23 mouse cellular contexts compared by ENCODE assay signal in the genomic region with DNA sequence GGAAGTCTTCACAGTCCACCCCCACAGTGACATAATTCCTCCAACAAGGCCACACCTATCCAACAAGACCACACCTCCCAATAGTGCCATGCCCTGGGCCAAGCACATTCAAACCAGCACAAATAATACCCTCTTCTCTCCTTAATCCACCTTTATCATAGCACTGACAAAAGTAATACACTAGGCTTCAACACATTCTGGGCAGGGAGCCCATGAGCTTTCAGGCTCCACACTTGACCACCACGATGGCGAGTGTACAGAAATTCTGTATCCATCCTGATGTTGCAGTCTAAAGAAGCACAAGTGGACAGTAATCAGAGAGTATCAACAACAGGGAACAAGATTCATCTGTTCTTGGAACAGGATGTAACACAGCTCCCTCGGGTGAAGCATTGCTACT. TPM values are rescaled to one million over a fixed set of nuclear protein-coding genes. Genes with fewer than 3 reads are reported as not detected.
DNase-seq lines count a peak whose midpoint lies in the region; ATAC-seq and TF ChIP-seq lines count a peak whose summit lies in the region.
"Had no signal": no experiment of that assay in that cellular context is flagged by ENCODE, and none has a peak within 500 bp of the region (broad histone marks: within the 10 kb centered on the region; RNA-seq: fewer than 3 reads in every experiment).

No protein-coding gene starts in this region.

- H3K36me3 ChIP-seq in forebrain, postnatal 0 days (ENCODE audit: insufficient read depth): no peaks in the 10 kb centered on the region
- H3K36me3 ChIP-seq in forebrain, embryonic 13.5 days (ENCODE audit: poor library complexity, severe bottlenecking): no peaks in the 10 kb centered on the region
- H3K36me3 ChIP-seq in MEL (ENCODE audit: control insufficient read depth in 1 of 2, insufficient read depth in 2 of 2, low read length in 2 of 2): peaks cover 0 to 3% of the 10 kb centered on the region in 2 experiments; a peak in 2 of 4 replicates
- no peaks in the 10 kb centered on the region for H3K36me3 ChIP-seq in hindbrain, embryonic 12.5 days
- H3K36me3 ChIP-seq: embryonic facial prominence, embryonic 12.5 days; G1E; heart, embryonic 15.5 days; intestine, embryonic 15.5 days had no signal

- TF ChIP-seq EP300 in MEL (IDR thresholded peaks at IDR 0.05; ENCODE audit: low read depth in 1 of 2, low read length in 2 of 2): no peak

- TF ChIP-seq RAD21 in MEL (IDR thresholded peaks at IDR 0.05; ENCODE audit: low read depth, low read length): no peak

- H3K4me3 ChIP-seq in forebrain, postnatal 0 days (ENCODE audit: low read depth, low read length): no peak overlapping the region
- H3K4me3 ChIP-seq in forebrain, embryonic 13.5 days: no peak overlapping the region
- H3K4me3 ChIP-seq in left cerebral cortex, adult 2 months: no peak overlapping the region
- no peak overlapping the region for H3K4me3 ChIP-seq in MEL (ENCODE audit: control insufficient read depth in 1 of 2, insufficient read depth in 1 of 2, low read depth in 2 of 2, low read length in 2 of 2)
- H3K4me3 ChIP-seq in hindbrain, embryonic 12.5 days: no peak overlapping the region
- H3K4me3 ChIP-seq: embryonic facial prominence, embryonic 12.5 days; heart, embryonic 15.5 days; intestine, embryonic 15.5 days had no signal

- no peaks in the 10 kb centered on the region for H3K79me2 ChIP-seq in MEL (ENCODE audit: control insufficient read depth, insufficient read depth, low read length, poor library complexity)

- no peak overlapping the region for H3K9ac ChIP-seq in forebrain, postnatal 0 days
- no peak overlapping the region for H3K9ac ChIP-seq in forebrain, embryonic 13.5 days
- H3K9ac ChIP-seq in MEL (ENCODE audit: control insufficient read depth, low read depth, low read length, poor library complexity, severe bottlenecking): no peak overlapping the region
- no peak overlapping the region for H3K9ac ChIP-seq in hindbrain, embryonic 12.5 days
- H3K9ac ChIP-seq: embryonic facial prominence, embryonic 12.5 days; heart, embryonic 15.5 days; hindbrain, embryonic 14.5 days; intestine, embryonic 15.5 days had no signal

- H3K9me3 ChIP-seq in forebrain, postnatal 0 days (ENCODE audit: low read length): no peaks in the 10 kb centered on the region
- no peaks in the 10 kb centered on the region for H3K9me3 ChIP-seq in forebrain, embryonic 13.5 days (replicated peaks)
- no peaks in the 10 kb centered on the region for H3K9me3 ChIP-seq in MEL (replicated peaks; ENCODE audit: insufficient read depth, low read length)
- no peaks in the 10 kb centered on the region for H3K9me3 ChIP-seq in hindbrain, embryonic 12.5 days (replicated peaks)
- H3K9me3 ChIP-seq: embryonic facial prominence, embryonic 12.5 days; heart, embryonic 15.5 days; intestine, embryonic 15.5 days had no signal

- intact Hi-C loops in left cerebral cortex, adult 2 months (cut with DNase I): loop anchor here (5.0 to 10.0 kb wide), 2 partner anchors 224 to 917 kb away; no protein-coding TSS in a partner anchor
- intact Hi-C loops in left cerebral cortex, postnatal 25 days (cut with DNase I): loop anchor here (2.0 to 5.0 kb wide), 2 partner anchors 169 to 485 kb away; no protein-coding TSS in a partner anchor

- TF ChIP-seq CTCF in forebrain, postnatal 0 days (IDR thresholded peaks at IDR 0.05; ENCODE audit: low read depth): no peak
- no peak for TF ChIP-seq CTCF in left cerebral cortex, adult 2 months (IDR thresholded peaks at IDR 0.05)
- no peak for TF ChIP-seq CTCF in MEL (IDR thresholded peaks at IDR 0.05 in 2 of 3, conservative IDR thresholded peaks at IDR 0.05 in 1 of 3; ENCODE audit: control insufficient read depth in 1 of 3, insufficient read depth in 1 of 3, low read depth in 2 of 3, low read length in 3 of 3, poor library complexity in 1 of 3, severe bottlenecking in 1 of 3)

- no peak for ATAC-seq in forebrain, postnatal 0 days
- no peak for ATAC-seq in forebrain, embryonic 13.5 days
- ATAC-seq in hindbrain, embryonic 12.5 days (ENCODE audit: low FRiP score): no peak
- ATAC-seq: activated CD4-positive, CD25-positive, alpha-beta regulatory T cell, adult 4 months; CD4-positive, CD25-positive, alpha-beta regulatory T cell, adult 4 months; forebrain, embryonic 14.5 days; intestine, embryonic 15.5 days; Patski had no signal

- peak overlapping the region; percentile 15; the same call in 1 of the 2 replicates for H3K27ac ChIP-seq in forebrain, postnatal 0 days (ENCODE audit: low read depth, low read length)
- no peak overlapping the region for H3K27ac ChIP-seq in forebrain, embryonic 13.5 days
- H3K27ac ChIP-seq in left cerebral cortex, adult 2 months: peak overlapping the region; percentile 41
- no peak overlapping the region for H3K27ac ChIP-seq in MEL (ENCODE audit: control insufficient read depth, low read depth, low read length)
- no peak overlapping the region for H3K27ac ChIP-seq in hindbrain, embryonic 12.5 days
- H3K27ac ChIP-seq: embryonic facial prominence, embryonic 12.5 days; heart, embryonic 15.5 days; hindbrain, embryonic 14.5 days; intestine, embryonic 15.5 days had no signal

- no peaks in the 10 kb centered on the region for H3K27me3 ChIP-seq in forebrain, postnatal 0 days (ENCODE audit: insufficient read depth, low read length)
- no peaks in the 10 kb centered on the region for H3K27me3 ChIP-seq in forebrain, embryonic 13.5 days
- no peaks in the 10 kb centered on the region for H3K27me3 ChIP-seq in MEL (ENCODE audit: control insufficient read depth in 1 of 2, insufficient read depth in 2 of 2, low read length in 2 of 2)
- no peaks in the 10 kb centered on the region for H3K27me3 ChIP-seq in hindbrain, embryonic 12.5 days
- H3K27me3 ChIP-seq: embryonic facial prominence, embryonic 12.5 days; heart, embryonic 15.5 days; intestine, embryonic 15.5 days had no signal

- H3K4me1 ChIP-seq in forebrain, postnatal 0 days (ENCODE audit: insufficient read depth): 0 out of 2 replicates have a peak, but pooled peaks cover 3% of the 10 kb centered on the region
- H3K4me1 ChIP-seq in forebrain, embryonic 13.5 days: no peaks in the 10 kb centered on the region; the same call in 1 of the 2 replicates
- H3K4me1 ChIP-seq in MEL (ENCODE audit: control insufficient read depth in 1 of 2, insufficient read depth in 2 of 2, low read length in 2 of 2): peaks cover 0 to 3% of the 10 kb centered on the region in 2 experiments; a peak in 2 of 4 replicates
- H3K4me1 ChIP-seq in hindbrain, embryonic 12.5 days: no peaks in the 10 kb centered on the region
- H3K4me1 ChIP-seq: embryonic facial prominence, embryonic 12.5 days; heart, embryonic 15.5 days; intestine, embryonic 15.5 days had no signal

- no peak for DNase-seq in forebrain, postnatal 0 days
- no peak for DNase-seq in left cerebral cortex, adult 2 months (ENCODE audit: extremely low spot score in 1 of 2, low spot score in 2 of 2)
- DNase-seq in left cerebral cortex, postnatal 25 days (ENCODE audit: low spot score in 2 of 2): no peak
- DNase-seq in 3T3-L1 (ENCODE audit: low read depth, low spot score) (peak; percentile 29), MEL (ENCODE audit: low read depth, low spot score) (peak; percentile 35)
- DNase-seq: adrenal gland, adult 2 months; adrenal gland, postnatal 25 days; B cell, adult 2 months; cerebellum, adult 18-20 months; gastrocnemius, postnatal 14 days; heart, postnatal 14 days; kidney, adult 2 months had no signal

- TF ChIP-seq POLR2A in MEL (IDR thresholded peaks at IDR 0.05; ENCODE audit: control insufficient read depth in 1 of 2, insufficient read depth in 1 of 2, low read depth in 1 of 2, low read length in 2 of 2, poor library complexity in 1 of 2): no peak

- H3K4me2 ChIP-seq in forebrain, postnatal 0 days (ENCODE audit: low read depth): no peak overlapping the region
- no peak overlapping the region for H3K4me2 ChIP-seq in forebrain, embryonic 13.5 days
- no peak overlapping the region for H3K4me2 ChIP-seq in hindbrain, embryonic 12.5 days (replicated peaks)
- H3K4me2 ChIP-seq: embryonic facial prominence, embryonic 12.5 days; heart, embryonic 15.5 days; hindbrain, embryonic 14.5 days; intestine, embryonic 15.5 days had no signal

- WGBS in forebrain, postnatal 0 days: 54% methylated on average over 3 of the region's 3 CpGs
- WGBS in forebrain, embryonic 13.5 days: 87% methylated on average over 3 of the region's 3 CpGs
- 90% methylated on average over 3 of the region's 3 CpGs for WGBS in hindbrain, embryonic 12.5 days

TF ChIP-seq in MEL, 35 proteins besides CTCF, POLR2A, EP300 and RAD21:
- TF ChIP-seq POLR2AphosphoS2 (IDR thresholded peaks at IDR 0.05; ENCODE audit: low read length) (no peak), E2F4 (IDR thresholded peaks at IDR 0.05; ENCODE audit: borderline replicate concordance, low read depth, low read length) (no peak), TCF12 (IDR thresholded peaks at IDR 0.05; ENCODE audit: low read depth, low read length) (no peak), ZKSCAN1 (IDR thresholded peaks at IDR 0.05; ENCODE audit: low read depth, low read length) (no peak), UBTF (IDR thresholded peaks at IDR 0.05; ENCODE audit: borderline replicate concordance, insufficient read depth, low read depth, low read length) (no peak), ZNF384 (IDR thresholded peaks at IDR 0.05; ENCODE audit: low read depth, low read length) (no peak), ETS1 (IDR thresholded peaks at IDR 0.05; ENCODE audit: low read depth, low read length) (no peak)

RNA-seq across cellular contexts. Expression of gene Kctd3, which starts 40.3 kb away (rescaled TPM):
- total RNA-seq in forebrain, postnatal 0 days (2014; rRNA removed): 63.6 and 79.6 TPM in 2 replicates
- polyA plus RNA-seq in forebrain, postnatal 0 days (2015; fragmentation: Nextera tagmentation; extraction: Ambion mirVana): 42.4 and 48.7 TPM in 2 replicates
- polyA plus RNA-seq in forebrain, embryonic 13.5 days (2015; fragmentation: Nextera tagmentation; extraction: Ambion mirVana): 31.8 and 34.4 TPM in 2 replicates
- 10 to 100 TPM; 81.3 to 87.4 TPM for total RNA-seq in left cerebral cortex, adult 2 months (2021)
- 100 to 1,000 TPM in 1 of 2 experiments, 10 to 100 TPM in 1; 92.8 to 100 TPM for total RNA-seq in left cerebral cortex, postnatal 25 days (2021)
- total RNA-seq in MEL (2012; rRNA removed): 26.8 and 27.7 TPM in 2 replicates
- polyA plus RNA-seq in MEL (2012; ENCODE audit: insufficient read depth in 1 of 2, insufficient read length in 2 of 2, low read depth in 1 of 2, low replicate concordance in 2 of 2, missing spikeins in 1 of 2): 10 to 100 TPM in 1 of 2 experiments, not detected in 1; 42.3 TPM
- polyA plus RNA-seq in hindbrain, embryonic 12.5 days (2016; fragmentation: Nextera tagmentation; extraction: Ambion mirVana): 40.3 and 43.3 TPM in 2 replicates

Comparison
In these comparisons a context has a peak if more than half of its experiments do, and no peak if none do; other contexts are left out.
1. H3K27ac ChIP-seq: peak in forebrain, postnatal 0 days (single experiment) and left cerebral cortex, adult 2 months (single experiment); none in forebrain, embryonic 13.5 days (single experiment), MEL (single experiment) and hindbrain, embryonic 12.5 days (single experiment).
2. DNase-seq: peak in 3T3-L1 (single experiment) and MEL (single experiment); none in forebrain, postnatal 0 days (single experiment), left cerebral cortex, adult 2 months (0 of 2) and left cerebral cortex, postnatal 25 days (0 of 2).